Mouse (Mus musculus) heart, adult 9 months (tissue): ENCODE results near the gene Ncln.
A peak's percentile ranks its signal among the peaks of the same experiment; 100 is the strongest.

Experiments used
- DNase-seq, 2 experiments: peaks; one replicate each; pipeline ENCODE4 v3.0.0; 2022; ENCODE audit warnings: low spot score in 2 of 2

Gene Ncln

GRCm38 (mm10) chr10:81489941-81490340, 6.3 kb downstream of the Ncln start:
- no peak for DNase-seq

GRCm38 (mm10) chr10:81488081-81488480, 8.1 kb downstream of the Ncln start:
- DNase-seq = no peak

GRCm38 (mm10) chr10:81486496-81486895, 9.7 kb downstream of the Ncln start:
- DNase-seq = no peak

- no peak for DNase-seq
Measured at GRCm38 (mm10) chr10:81485479-81486018, 10.6 kb downstream of the Ncln start.

GRCm38 (mm10) chr10:81485060-81485449, 11.1 kb downstream of the Ncln start:
- no peak for DNase-seq

GRCm38 (mm10) chr10:81484441-81485059, 11.6 kb downstream of the Ncln start:
- DNase-seq = no peak

GRCm38 (mm10) chr10:81483983-81484382, 12.2 kb downstream of the Ncln start:
- no peak for DNase-seq

- peak in 1 of 2 experiments; percentile 38 for DNase-seq
Measured at GRCm38 (mm10) chr10:81482533-81482889, 13.7 kb downstream of the Ncln start, which contains the start of gene Celf5. Gene Celf5, minus strand, starts transcription at chr10:81482709.

- no peak for DNase-seq
Measured at GRCm38 (mm10) chr10:81481605-81482532, 14.3 kb downstream of the Ncln start.

- no peak for DNase-seq
Measured at GRCm38 (mm10) chr10:81474461-81474860, 21.7 kb downstream of the Ncln start.

GRCm38 (mm10) chr10:81473003-81473451, 23.2 kb downstream of the Ncln start:
- DNase-seq = no peak

- no peak for DNase-seq
Measured at GRCm38 (mm10) chr10:81472403-81473002, 23.7 kb downstream of the Ncln start.

GRCm38 (mm10) chr10:81470454-81470853, 25.7 kb downstream of the Ncln start:
- DNase-seq = no peak

- DNase-seq = no peak
Measured at GRCm38 (mm10) chr10:81469253-81469652, 26.9 kb downstream of the Ncln start.

- DNase-seq = no peak
Measured at GRCm38 (mm10) chr10:81467670-81468235, 28.4 kb downstream of the Ncln start.

GRCm38 (mm10) chr10:81466881-81467280, 29.3 kb downstream of the Ncln start:
- DNase-seq = no peak

- no peak for DNase-seq
Measured at GRCm38 (mm10) chr10:81466066-81466465, 30.1 kb downstream of the Ncln start.

GRCm38 (mm10) chr10:81465265-81465645, 30.9 kb downstream of the Ncln start:
- no peak for DNase-seq

GRCm38 (mm10) chr10:81464405-81465264, 31.6 kb downstream of the Ncln start:
- DNase-seq = no peak

- DNase-seq = no peak
Measured at GRCm38 (mm10) chr10:81463531-81463930, 32.7 kb downstream of the Ncln start.

- DNase-seq = no peak
Measured at GRCm38 (mm10) chr10:81462917-81463316, 33.3 kb downstream of the Ncln start.
